Mouse (Mus musculus): ENCODE results near the gene Hnrnpa1. TPM values are rescaled to one million over a fixed set of nuclear protein-coding genes. Genes with fewer than 3 reads are reported as not detected.
"Not testable (repeated sequence)": the region's sequence is repeated elsewhere in the genome, so short reads cannot be mapped to it uniquely, and the experiment has no call there.

The Hnrnpa1 gene
- polyA plus RNA-seq, 1 experiment from 2014 or later = 906 TPM

- WGBS = 74% methylated on average over 2 of the region's 2 CpGs
- no peaks in the 10 kb centered on the region for H3K27me3 ChIP-seq (ENCODE audit: control insufficient read depth, insufficient read depth, low read length)
- no peak overlapping the region for H3K4me3 ChIP-seq (ENCODE audit: low read depth, low read length)
- H3K27ac ChIP-seq (ENCODE audit: low read length) = no peak overlapping the region
- H3K36me3 ChIP-seq (ENCODE audit: control insufficient read depth, insufficient read depth, low read length) = 0 out of 2 replicates have a peak, but pooled peaks cover 3% of the 10 kb centered on the region
- no peak for ATAC-seq (ENCODE audit: insufficient number of reproducible peaks, insufficient read depth, low FRiP score, low read depth)
- H3K4me1 ChIP-seq (ENCODE audit: control insufficient read depth, insufficient read depth, low read length) = peaks cover 10% of the 10 kb centered on the region; the same call in 1 of the 2 replicates
- no peak overlapping the region for H3K4me2 ChIP-seq (replicated peaks; ENCODE audit: low read depth, low read length)
- H3K9me3 ChIP-seq (ENCODE audit: control insufficient read depth, low read depth, low read length) = no peaks in the 10 kb centered on the region
- no peak overlapping the region for H3K9ac ChIP-seq (replicated peaks; ENCODE audit: low read depth, low read length)
These were observed 7.1 kb upstream of the Hnrnpa1 start for GRCm38 (mm10) chr15:103233119-103233518.

GRCm38 (mm10) chr15:103237295-103237694, 2.9 kb upstream of the Hnrnpa1 start:
- Histone ChIP-seq H3K9ac (replicated peaks; ENCODE audit: low read depth, low read length) (no peak overlapping the region), H3K4me3 (ENCODE audit: low read depth, low read length) (no peak overlapping the region), H3K27me3 (ENCODE audit: control insufficient read depth, insufficient read depth, low read length) (no peaks in the 10 kb centered on the region), H3K36me3 (ENCODE audit: control insufficient read depth, insufficient read depth, low read length) (peaks cover 10% of the 10 kb centered on the region), H3K4me1 (ENCODE audit: control insufficient read depth, insufficient read depth, low read length) (peaks cover 2% of the 10 kb centered on the region; the same call in 1 of the 2 replicates), H3K27ac (ENCODE audit: low read length) (no peak overlapping the region), H3K4me2 (replicated peaks; ENCODE audit: low read depth, low read length) (no peak overlapping the region), H3K9me3 (ENCODE audit: control insufficient read depth, low read depth, low read length) (no peaks in the 10 kb centered on the region)
- WGBS = 89% methylated on average over 7 of the region's 7 CpGs
- ATAC-seq (ENCODE audit: insufficient number of reproducible peaks, insufficient read depth, low FRiP score, low read depth) = no peak

- no peaks in the 10 kb centered on the region for H3K9me3 ChIP-seq (ENCODE audit: control insufficient read depth, low read depth, low read length)
- ATAC-seq (ENCODE audit: insufficient number of reproducible peaks, insufficient read depth, low FRiP score, low read depth) = peak; percentile 92
- H3K4me1 ChIP-seq (ENCODE audit: control insufficient read depth, insufficient read depth, low read length) = peaks cover 15% of the 10 kb centered on the region
- H3K27me3 ChIP-seq (ENCODE audit: control insufficient read depth, insufficient read depth, low read length) = no peaks in the 10 kb centered on the region
- peak overlapping the region; percentile 49 for H3K9ac ChIP-seq (replicated peaks; ENCODE audit: low read depth, low read length)
- 0% methylated on average over 26 of the region's 26 CpGs for WGBS
- peak overlapping the region; percentile 54 for H3K4me2 ChIP-seq (replicated peaks; ENCODE audit: low read depth, low read length)
- peak overlapping the region; percentile 55 for H3K4me3 ChIP-seq (ENCODE audit: low read depth, low read length)
- H3K36me3 ChIP-seq (ENCODE audit: control insufficient read depth, insufficient read depth, low read length) = peaks cover 28% of the 10 kb centered on the region
- peak overlapping the region; percentile 90 for H3K27ac ChIP-seq (ENCODE audit: low read length)
These were observed 1.0 kb upstream of the Hnrnpa1 start for GRCm38 (mm10) chr15:103239130-103239684.

GRCm38 (mm10) chr15:103239685-103240159, 510 bp upstream of the Hnrnpa1 start, which contains the start of gene Cbx5:
Cbx5 (minus strand) TSS chr15:103239816.
- Histone ChIP-seq H3K36me3 (ENCODE audit: control insufficient read depth, insufficient read depth, low read length) (peaks cover 28% of the 10 kb centered on the region), H3K4me2 (replicated peaks; ENCODE audit: low read depth, low read length) (peak within 1 kb of the TSS; percentile 83), H3K27ac (ENCODE audit: low read length) (peak within 1 kb of the TSS; percentile 90), H3K9ac (replicated peaks; ENCODE audit: low read depth, low read length) (peak within 1 kb of the TSS; percentile 71), H3K4me1 (ENCODE audit: control insufficient read depth, insufficient read depth, low read length) (peaks cover 15% of the 10 kb centered on the region), H3K27me3 (ENCODE audit: control insufficient read depth, insufficient read depth, low read length) (no peaks in the 10 kb centered on the region), H3K4me3 (ENCODE audit: low read depth, low read length) (peak within 1 kb of the TSS; percentile 55), H3K9me3 (ENCODE audit: control insufficient read depth, low read depth, low read length) (no peaks in the 10 kb centered on the region)
- WGBS = under 1% methylated on average over 39 of the region's 39 CpGs
- ATAC-seq (ENCODE audit: insufficient number of reproducible peaks, insufficient read depth, low FRiP score, low read depth) = peak; percentile 94

- ATAC-seq (ENCODE audit: insufficient number of reproducible peaks, insufficient read depth, low FRiP score, low read depth); H3K27me3 ChIP-seq (ENCODE audit: control insufficient read depth, insufficient read depth, low read length); H3K9me3 ChIP-seq (ENCODE audit: control insufficient read depth, low read depth, low read length): not testable (repeated sequence)
- H3K4me3 ChIP-seq (ENCODE audit: low read depth, low read length) = peak overlapping the region; percentile 55
- H3K27ac ChIP-seq (ENCODE audit: low read length) = peak overlapping the region; percentile 90
- H3K36me3 ChIP-seq (ENCODE audit: control insufficient read depth, insufficient read depth, low read length) = peaks cover 41% of the 10 kb centered on the region
- peaks cover 15% of the 10 kb centered on the region for H3K4me1 ChIP-seq (ENCODE audit: control insufficient read depth, insufficient read depth, low read length)
- peak overlapping the region; percentile 71 for H3K9ac ChIP-seq (replicated peaks; ENCODE audit: low read depth, low read length)
- whole genome bisulfite sequencing = 7% methylated on average over 12 of the region's 12 CpGs
- H3K4me2 ChIP-seq (replicated peaks; ENCODE audit: low read depth, low read length) = peak overlapping the region; percentile 83
These were observed 1.1 kb downstream of the Hnrnpa1 start for GRCm38 (mm10) chr15:103241071-103242018.

GRCm38 (mm10) chr15:103242885-103243284, 2.7 kb downstream of the Hnrnpa1 start:
- H3K27me3 ChIP-seq (ENCODE audit: control insufficient read depth, insufficient read depth, low read length) = no peaks in the 10 kb centered on the region
- H3K27ac ChIP-seq (ENCODE audit: low read length) = no peak overlapping the region
- H3K9ac ChIP-seq (replicated peaks; ENCODE audit: low read depth, low read length) = 0 out of 2 replicates have a peak overlapping the region, but pooled peaks have one; percentile 29
- peaks cover 57% of the 10 kb centered on the region for H3K36me3 ChIP-seq (ENCODE audit: control insufficient read depth, insufficient read depth, low read length)
- no peaks in the 10 kb centered on the region for H3K9me3 ChIP-seq (ENCODE audit: control insufficient read depth, low read depth, low read length)
- 61% methylated on average over 8 of the region's 8 CpGs for WGBS
- H3K4me3 ChIP-seq (ENCODE audit: low read depth, low read length) = peak overlapping the region; percentile 55
- H3K4me1 ChIP-seq (ENCODE audit: control insufficient read depth, insufficient read depth, low read length) = peaks cover 15% of the 10 kb centered on the region
- no peak for ATAC-seq (ENCODE audit: insufficient number of reproducible peaks, insufficient read depth, low FRiP score, low read depth)
- peak overlapping the region; percentile 83 for H3K4me2 ChIP-seq (replicated peaks; ENCODE audit: low read depth, low read length)

- ATAC-seq (ENCODE audit: insufficient number of reproducible peaks, insufficient read depth, low FRiP score, low read depth) = no peak
- Histone ChIP-seq H3K27ac (ENCODE audit: low read length) (no peak overlapping the region), H3K36me3 (ENCODE audit: control insufficient read depth, insufficient read depth, low read length) (peaks cover 70% of the 10 kb centered on the region), H3K9ac (replicated peaks; ENCODE audit: low read depth, low read length) (no peak overlapping the region), H3K4me2 (replicated peaks; ENCODE audit: low read depth, low read length) (no peak overlapping the region), H3K4me1 (ENCODE audit: control insufficient read depth, insufficient read depth, low read length) (peaks cover 15% of the 10 kb centered on the region), H3K4me3 (ENCODE audit: low read depth, low read length) (no peak overlapping the region), H3K27me3 (ENCODE audit: control insufficient read depth, insufficient read depth, low read length) (no peaks in the 10 kb centered on the region), H3K9me3 (ENCODE audit: control insufficient read depth, low read depth, low read length) (no peaks in the 10 kb centered on the region)
- 73% methylated on average over 6 of the region's 6 CpGs for WGBS
These were observed 5.4 kb downstream of the Hnrnpa1 start for GRCm38 (mm10) chr15:103245616-103246015.

- Histone ChIP-seq H3K9ac (replicated peaks; ENCODE audit: low read depth, low read length) (no peak overlapping the region), H3K36me3 (ENCODE audit: control insufficient read depth, insufficient read depth, low read length) (peaks cover 64% of the 10 kb centered on the region), H3K4me3 (ENCODE audit: low read depth, low read length) (no peak overlapping the region), H3K9me3 (ENCODE audit: control insufficient read depth, low read depth, low read length) (no peaks in the 10 kb centered on the region), H3K27ac (ENCODE audit: low read length) (no peak overlapping the region), H3K27me3 (ENCODE audit: control insufficient read depth, insufficient read depth, low read length) (no peaks in the 10 kb centered on the region), H3K4me1 (ENCODE audit: control insufficient read depth, insufficient read depth, low read length) (peaks cover 14% of the 10 kb centered on the region), H3K4me2 (replicated peaks; ENCODE audit: low read depth, low read length) (no peak overlapping the region)
- no peak for ATAC-seq (ENCODE audit: insufficient number of reproducible peaks, insufficient read depth, low FRiP score, low read depth)
- 89% methylated on average over 9 of the region's 9 CpGs for WGBS
These were observed 7.0 kb downstream of the Hnrnpa1 start for GRCm38 (mm10) chr15:103247078-103247781.

All from stomach, embryonic 14.5 days (tissue).